Mouse (Mus musculus): ENCODE results near the gene Tfg.

The Tfg gene

DNA sequence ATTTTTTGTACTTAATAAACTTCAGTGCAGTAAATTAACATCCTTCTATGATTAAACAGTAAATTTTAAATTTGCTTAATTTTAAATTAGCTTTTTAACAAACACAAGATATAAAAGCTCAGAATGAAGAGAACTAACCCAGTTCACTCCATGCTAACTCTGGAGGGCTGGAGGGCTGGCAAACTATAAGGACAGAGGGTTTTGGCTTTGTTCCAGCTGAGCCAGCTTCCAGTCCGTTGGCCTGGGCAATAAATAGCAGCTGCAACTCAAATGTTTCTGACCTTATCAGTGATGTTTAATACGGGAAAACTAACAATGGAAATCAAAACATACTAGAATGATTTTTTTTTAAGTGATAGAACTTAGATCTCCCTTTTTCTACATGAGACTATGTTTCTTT lies 72.0 kb downstream of the Tfg start:
- DNase-seq (ENCODE audit: low spot score): no peak

Measured in embryo, embryonic 10.5 days (tissue).